Mouse (Mus musculus) bone marrow macrophage, adult 2 months (primary cell): ENCODE measurements around the gene Gm17416. TPM values are rescaled to one million over a fixed set of nuclear protein-coding genes. Genes with fewer than 3 reads are reported as not detected.
A peak's percentile ranks its signal among the peaks of the same experiment; 100 is the strongest.

Experiments
- H3K27ac ChIP-seq: 2 replicates; pipeline ENCODE4 v1.5.1; 2012; ENCODE audit warnings: low read depth, low read length; ENCODE audit not compliant: insufficient read depth
- H3K4me1 ChIP-seq: 2 replicates; pipeline ENCODE4 v1.6.1; 2012; ENCODE audit warnings: low read length; ENCODE audit not compliant: control insufficient read depth, insufficient read depth
- H3K4me3 ChIP-seq: 2 replicates; pipeline ENCODE4 v1.5.1; 2012; ENCODE audit warnings: mild to moderate bottlenecking, low read length, moderate library complexity; ENCODE audit not compliant: insufficient read depth
- CTCF ChIP-seq: IDR thresholded peaks from 2 replicates; pipeline ENCODE4 v1.5.1; 2012; ENCODE audit warnings: low read depth, mild to moderate bottlenecking, low read length, moderate library complexity
- POLR2A ChIP-seq: IDR thresholded peaks from 2 replicates; pipeline ENCODE4 v1.6.1; 2012; ENCODE audit warnings: mild to moderate bottlenecking, low read depth, low read length, borderline replicate concordance
- polyA plus RNA-seq: library from polyadenylated mRNA; stranded (reverse); fragments of >200 nt; gene quantifications from 2 replicates; pipeline ENCODE4 v1.2.4, GENCODE M21; 2012; ENCODE audit not compliant: missing spikeins, insufficient read depth, insufficient read length

The Gm17416 gene
- polyA plus RNA-seq: not detected in 2 replicates

DNA sequence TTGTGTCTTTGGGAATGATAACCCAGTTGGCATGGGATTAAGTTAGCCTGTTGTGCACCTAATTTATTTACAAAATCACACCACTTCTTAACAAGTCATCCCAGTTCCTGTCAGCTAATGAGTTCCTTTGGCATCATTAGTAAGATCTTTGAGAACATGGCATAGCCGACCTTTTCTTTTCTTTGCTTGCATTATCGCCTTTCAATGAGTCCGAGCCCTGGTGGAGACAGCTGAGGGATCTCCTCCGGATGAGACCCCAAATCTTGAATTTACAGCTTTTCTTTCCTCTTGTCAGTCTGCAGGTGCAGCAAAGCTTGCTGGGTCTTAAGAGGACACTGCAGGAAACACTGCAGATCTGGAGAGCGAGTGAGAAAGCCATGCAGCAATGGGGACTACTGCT, at the start of gene Gm17416:
Gene Gm17416 (plus strand): TSS at position 301 of the 400 bp plus-strand sequence.
- H3K4me1 ChIP-seq: no peaks in the 10 kb centered on the region
- no peak within 1 kb of the TSS for H3K4me3 ChIP-seq
- no peak for TF ChIP-seq CTCF
- TF ChIP-seq POLR2A: no peak
- H3K27ac ChIP-seq: no peak within 1 kb of the TSS

DNA sequence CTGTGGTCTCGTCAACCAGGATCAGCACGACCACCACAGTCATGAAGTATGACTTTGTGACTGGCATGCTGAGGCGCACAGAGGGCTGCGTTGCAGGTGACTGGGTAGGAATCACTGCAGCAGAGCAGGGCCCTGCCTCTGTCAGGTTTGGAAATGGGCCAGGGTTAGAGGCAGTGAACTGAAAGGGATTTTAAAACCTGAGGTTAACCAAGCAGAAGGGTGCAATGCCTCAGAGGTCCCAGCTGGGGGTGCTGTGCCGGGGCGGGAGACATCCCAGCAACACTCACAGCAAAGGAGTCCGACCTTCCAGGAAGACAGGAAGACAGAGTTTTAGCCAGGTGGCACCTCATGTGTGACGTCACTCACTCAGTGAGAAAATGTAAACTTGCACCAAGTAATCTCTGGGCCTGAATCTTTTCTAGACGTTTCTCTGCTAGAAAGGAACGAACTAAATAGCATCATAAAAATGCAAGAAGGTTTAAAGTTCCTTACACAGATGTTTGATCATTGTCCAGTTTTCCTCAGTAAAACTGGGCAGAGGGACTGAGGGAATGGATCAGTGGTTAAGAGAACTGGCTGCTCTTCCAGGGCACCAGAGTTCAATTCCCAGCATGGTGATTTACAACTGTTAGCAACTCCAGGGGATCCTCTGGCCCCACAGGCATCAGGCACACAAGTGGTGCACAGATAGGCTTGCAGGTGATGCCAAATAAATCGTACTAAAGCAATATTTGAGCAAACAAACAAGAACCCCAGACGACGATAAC, 29.0 kb upstream of the Gm17416 start, which contains the start of gene Defb29:
Gene Defb29 (minus strand): TSS at position 155 of the 767 bp plus-strand sequence.
- TF ChIP-seq POLR2A: no peak
- no peak for TF ChIP-seq CTCF
- Histone ChIP-seq H3K4me3 (no peak within 1 kb of the TSS), H3K27ac (no peak within 1 kb of the TSS)

DNA sequence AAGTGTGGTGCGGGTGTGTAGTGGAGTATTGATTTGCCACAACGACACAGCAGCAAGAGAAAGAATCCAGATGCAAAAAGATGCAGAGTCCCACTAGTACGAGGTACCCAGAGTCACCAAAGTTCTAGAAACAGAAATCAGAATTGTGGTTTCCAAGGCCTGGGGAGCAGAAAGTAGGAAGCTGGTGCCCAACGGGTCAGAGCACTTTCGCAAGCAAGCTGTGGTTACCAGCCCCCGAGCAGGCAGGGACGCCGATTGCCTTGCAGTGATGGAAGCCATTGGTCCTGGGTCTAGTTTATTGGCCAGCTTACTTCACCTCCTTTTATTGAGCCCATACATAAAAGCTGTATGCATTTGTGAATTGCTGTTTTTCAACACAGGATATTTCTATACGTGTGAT, 27.2 kb upstream of the Gm17416 start:
- Histone ChIP-seq H3K4me1 (0 out of 2 replicates have a peak, but pooled peaks cover 3% of the 10 kb centered on the region), H3K4me3 (no peak overlapping the region), H3K27ac (no peak overlapping the region)
- TF ChIP-seq CTCF (no peak), POLR2A (no peak)

More for the DNA sequence above, 29.0 kb upstream of the Gm17416 start, which contains the start of gene Defb29:
- H3K4me1 ChIP-seq: 0 out of 2 replicates have a peak, but pooled peaks cover 3% of the 10 kb centered on the region

DNA sequence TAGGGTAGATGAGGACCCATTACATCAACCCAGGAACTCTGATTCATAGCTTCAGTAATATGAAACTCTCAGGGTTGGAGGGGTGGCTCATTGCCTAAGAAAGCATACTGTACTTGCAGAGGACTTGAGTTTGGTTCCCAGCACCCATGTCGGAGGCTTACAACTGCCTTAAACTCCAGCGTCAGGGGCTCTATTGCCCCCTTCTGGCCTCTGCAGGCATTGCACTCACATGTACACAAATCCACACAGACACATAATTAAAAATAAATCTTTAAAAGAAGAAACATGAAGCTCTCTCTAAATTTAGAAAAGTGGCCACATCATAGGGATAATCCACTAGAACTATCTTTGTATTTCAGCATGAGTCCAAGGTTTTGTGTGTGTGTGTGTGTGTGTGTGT, 26.2 kb upstream of the Gm17416 start:
- 0 out of 2 replicates have a peak, but pooled peaks have one; percentile 7 for TF ChIP-seq CTCF
- no peak for TF ChIP-seq POLR2A
- Histone ChIP-seq H3K4me1 (no peaks in the 10 kb centered on the region), H3K4me3 (no peak overlapping the region), H3K27ac (no peak overlapping the region)

DNA sequence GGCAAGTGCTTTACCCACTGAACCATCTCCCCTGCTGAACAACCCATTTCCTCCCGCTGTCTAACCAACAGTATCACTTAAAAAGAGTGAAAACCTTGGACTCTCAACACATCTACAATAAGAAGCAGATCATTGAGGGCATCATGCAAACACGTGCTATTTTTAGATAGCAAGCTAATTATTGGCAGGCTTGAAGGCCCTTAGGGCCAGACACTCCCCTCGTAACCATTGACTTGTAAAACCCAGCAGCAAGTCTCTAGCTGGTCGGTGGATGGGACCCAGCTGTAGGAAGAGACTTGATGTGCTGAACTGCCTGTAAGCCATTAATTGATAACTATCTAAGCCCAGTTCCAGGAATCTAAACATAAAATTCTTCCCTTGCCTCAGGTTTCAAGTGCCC, 25.7 kb upstream of the Gm17416 start:
- Histone ChIP-seq H3K4me1 (no peaks in the 10 kb centered on the region), H3K27ac (no peak overlapping the region), H3K4me3 (no peak overlapping the region)
- TF ChIP-seq POLR2A (no peak), CTCF (no peak)

DNA sequence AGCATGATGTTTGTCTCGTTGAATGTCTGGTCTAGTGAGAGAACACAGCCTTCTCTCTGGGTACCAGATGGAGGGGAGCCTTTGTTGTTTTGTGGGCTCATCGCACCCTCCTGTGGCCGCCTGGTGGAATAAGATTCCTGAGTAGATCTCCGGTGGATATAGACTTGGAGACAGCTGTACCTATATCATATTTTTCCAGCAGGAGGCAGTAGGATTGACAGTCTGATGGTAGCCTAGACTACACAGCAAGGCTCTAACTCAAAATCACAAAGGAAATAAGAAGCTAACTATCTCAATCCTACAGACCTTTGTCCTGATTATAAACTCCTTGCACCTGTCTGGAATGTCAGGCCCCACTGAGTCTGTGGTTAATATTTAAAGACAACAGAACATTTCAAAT, 24.4 kb upstream of the Gm17416 start:
- TF ChIP-seq POLR2A (no peak), CTCF (0 out of 2 replicates have a peak, but pooled peaks have one; percentile 27)
- Histone ChIP-seq H3K27ac (no peak overlapping the region), H3K4me3 (no peak overlapping the region), H3K4me1 (no peaks in the 10 kb centered on the region)

DNA sequence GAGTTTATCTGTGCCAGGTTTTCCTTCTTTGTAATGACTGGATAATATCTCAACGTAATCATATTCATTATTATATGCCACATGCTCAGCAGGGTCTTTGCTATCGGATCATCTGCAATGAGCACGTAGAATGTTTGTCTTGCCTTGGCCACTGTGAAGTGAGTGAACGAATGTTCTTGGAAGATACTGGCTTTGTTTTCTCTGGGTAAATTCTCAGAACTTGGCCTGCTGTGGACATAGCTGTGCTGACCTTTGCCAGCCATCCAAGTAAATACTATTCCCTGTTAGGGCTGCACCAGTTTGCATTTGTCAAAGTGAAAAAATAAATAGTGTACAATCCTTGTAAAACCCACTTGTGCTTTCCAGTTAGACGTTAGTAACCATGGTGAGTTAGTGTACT, 21.0 kb upstream of the Gm17416 start:
- TF ChIP-seq POLR2A (no peak), CTCF (no peak)
- H3K4me3 ChIP-seq: no peak overlapping the region
- no peaks in the 10 kb centered on the region for H3K4me1 ChIP-seq
- no peak overlapping the region for H3K27ac ChIP-seq

DNA sequence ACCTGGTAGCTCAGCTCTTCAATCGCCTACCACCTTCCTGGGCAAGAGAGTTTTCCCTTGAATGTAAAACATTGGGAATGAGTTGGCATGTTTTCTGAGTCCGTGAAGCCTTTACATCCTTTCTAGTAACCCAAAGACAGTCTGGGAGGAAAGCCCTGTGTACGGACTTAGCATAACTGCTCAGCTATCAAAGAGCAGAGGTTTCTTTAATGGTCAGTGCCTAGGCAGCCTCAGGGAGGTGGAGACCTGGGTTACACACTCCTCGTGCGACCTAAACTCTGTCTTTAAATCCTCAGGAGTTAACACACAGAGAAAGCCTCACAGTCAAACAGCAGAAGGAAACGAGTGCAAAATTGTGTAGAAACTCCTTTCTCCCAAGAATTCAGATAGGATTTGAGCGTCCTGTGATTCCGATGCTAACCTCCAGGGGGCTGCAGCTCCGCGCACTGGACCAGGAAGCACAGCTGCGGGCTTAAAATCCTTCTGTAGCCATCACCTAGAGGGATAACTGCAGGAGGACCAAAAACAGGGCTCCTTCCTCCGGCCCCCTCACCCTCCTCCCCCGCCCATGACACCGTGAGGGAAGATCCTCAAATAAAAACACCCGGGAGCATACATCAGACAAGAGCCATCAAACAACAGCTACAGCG, 15.2 kb upstream of the Gm17416 start:
- TF ChIP-seq CTCF (peak; percentile 50), POLR2A (no peak)
- H3K4me3 ChIP-seq: no peak overlapping the region
- H3K27ac ChIP-seq: no peak overlapping the region
- H3K4me1 ChIP-seq: no peaks in the 10 kb centered on the region

DNA sequence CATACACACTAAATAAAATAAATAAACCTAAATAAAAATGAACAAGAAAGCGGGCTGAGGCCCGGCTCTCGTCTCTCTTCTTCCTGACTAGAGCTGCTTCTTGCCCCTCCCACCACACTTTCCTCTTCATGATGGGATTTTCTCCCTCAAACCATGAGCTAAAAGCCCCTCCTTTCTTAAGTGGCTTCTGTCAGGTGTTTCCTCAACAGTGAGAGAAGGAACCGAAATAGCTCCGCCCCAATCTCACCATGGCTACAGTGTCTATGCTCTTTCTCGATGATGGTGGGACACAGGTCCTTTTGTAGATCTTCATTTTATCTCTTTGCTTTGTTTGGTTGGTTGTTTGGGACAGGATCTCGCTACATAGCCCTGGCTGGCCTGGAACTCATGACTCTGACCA, 12.5 kb upstream of the Gm17416 start:
- H3K27ac ChIP-seq: no peak overlapping the region
- H3K4me3 ChIP-seq: no peak overlapping the region
- H3K4me1 ChIP-seq: no peaks in the 10 kb centered on the region
- TF ChIP-seq CTCF: no peak
- TF ChIP-seq POLR2A: no peak

DNA sequence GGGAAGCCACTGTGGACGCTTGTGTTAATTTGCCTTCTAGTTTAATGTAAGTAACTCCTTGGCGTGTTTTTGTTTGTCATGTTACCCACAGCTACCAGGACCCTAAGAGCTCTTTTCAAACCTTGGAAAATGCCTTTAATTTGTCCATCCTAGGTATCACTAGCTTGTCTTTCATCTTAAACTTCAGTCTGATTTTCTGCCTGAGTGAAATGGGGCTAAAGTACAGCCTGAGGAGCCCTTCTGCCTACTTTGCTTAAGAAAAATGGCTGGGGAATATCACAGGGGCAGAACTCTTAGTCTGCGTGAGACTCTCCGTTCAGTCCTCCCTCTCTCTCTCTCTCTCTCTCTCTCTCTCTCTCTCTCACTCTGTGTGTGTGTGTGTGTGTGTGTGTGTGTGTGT, 743 bp downstream of the Gm17416 start:
- no peak for TF ChIP-seq POLR2A
- TF ChIP-seq CTCF: no peak
- Histone ChIP-seq H3K27ac (no peak overlapping the region), H3K4me3 (no peak overlapping the region), H3K4me1 (no peaks in the 10 kb centered on the region)
